Mouse (Mus musculus): Measurements from ENCODE around the gene Rspry1. TPM values are rescaled to one million over a fixed set of nuclear protein-coding genes. Genes with fewer than 3 reads are reported as not detected.

Rspry1 gene
- polyA plus RNA-seq, 1 experiment from 2014 or later = 19.4 TPM

GRCm38 (mm10) chr8:94697956-94698355 is 96.2 kb downstream of the Rspry1 start:
- no peak for DNase-seq (ENCODE audit: low spot score)
- Histone ChIP-seq H3K27me3 (replicated peaks; ENCODE audit: insufficient read depth, low read length) (peaks cover 25% of the 10 kb centered on the region; the same call in 1 of the 2 replicates), H3K9me3 (ENCODE audit: low read length) (no peaks in the 10 kb centered on the region), H3K27ac (ENCODE audit: low read length) (no peak overlapping the region), H3K4me1 (ENCODE audit: insufficient read depth, low read depth, low read length) (peaks cover 10% of the 10 kb centered on the region), H3K36me3 (ENCODE audit: insufficient read depth, low read length) (no peaks in the 10 kb centered on the region), H3K4me3 (ENCODE audit: low read depth, low read length) (no peak overlapping the region), H3K9ac (replicated peaks; ENCODE audit: low read depth) (no peak overlapping the region), H3K4me2 (replicated peaks; ENCODE audit: low read depth, low read length) (no peak overlapping the region)
- TF ChIP-seq EP300 (IDR thresholded peaks at IDR 0.05) = no peak
- TF ChIP-seq CTCF (IDR thresholded peaks at IDR 0.05) = no peak
- no peak for ATAC-seq
- WGBS = 72% methylated on average over 6 of the region's 6 CpGs

GRCm38 (mm10) chr8:94699366-94699765 is 97.6 kb downstream of the Rspry1 start:
- DNase-seq (ENCODE audit: low spot score) (no peak), ATAC-seq (no peak)
- H3K4me3 ChIP-seq (ENCODE audit: low read depth, low read length) = no peak overlapping the region
- no peaks in the 10 kb centered on the region for H3K36me3 ChIP-seq (ENCODE audit: insufficient read depth, low read length)
- 76% methylated on average over 16 of the region's 16 CpGs for WGBS
- no peaks in the 10 kb centered on the region for H3K9me3 ChIP-seq (ENCODE audit: low read length)
- H3K4me2 ChIP-seq (replicated peaks; ENCODE audit: low read depth, low read length) = no peak overlapping the region
- H3K27me3 ChIP-seq (replicated peaks; ENCODE audit: insufficient read depth, low read length) = peaks cover 20% of the 10 kb centered on the region; the same call in 1 of the 2 replicates
- peaks cover 10% of the 10 kb centered on the region for H3K4me1 ChIP-seq (ENCODE audit: insufficient read depth, low read depth, low read length)
- no peak overlapping the region for H3K9ac ChIP-seq (replicated peaks; ENCODE audit: low read depth)
- no peak overlapping the region for H3K27ac ChIP-seq (ENCODE audit: low read length)
- TF ChIP-seq CTCF (IDR thresholded peaks at IDR 0.05) (no peak), EP300 (IDR thresholded peaks at IDR 0.05) (no peak)

GRCm38 (mm10) chr8:94700421-94700935 is 98.7 kb downstream of the Rspry1 start:
- Histone ChIP-seq H3K27me3 (replicated peaks; ENCODE audit: insufficient read depth, low read length) (peaks cover 16% of the 10 kb centered on the region; the same call in 1 of the 2 replicates), H3K4me1 (ENCODE audit: insufficient read depth, low read depth, low read length) (peaks cover 7% of the 10 kb centered on the region), H3K27ac (ENCODE audit: low read length) (no peak overlapping the region), H3K9ac (replicated peaks; ENCODE audit: low read depth) (no peak overlapping the region), H3K4me2 (replicated peaks; ENCODE audit: low read depth, low read length) (no peak overlapping the region), H3K36me3 (ENCODE audit: insufficient read depth, low read length) (no peaks in the 10 kb centered on the region), H3K9me3 (ENCODE audit: low read length) (no peaks in the 10 kb centered on the region), H3K4me3 (ENCODE audit: low read depth, low read length) (no peak overlapping the region)
- ATAC-seq = no peak
- 67% methylated on average over 4 of the region's 4 CpGs for WGBS
- no peak for DNase-seq (ENCODE audit: low spot score)
- TF ChIP-seq CTCF (IDR thresholded peaks at IDR 0.05) = no peak
- no peak for TF ChIP-seq EP300 (IDR thresholded peaks at IDR 0.05)

GRCm38 (mm10) chr8:94702156-94702555 is 100.4 kb downstream of the Rspry1 start:
- Histone ChIP-seq H3K36me3 (ENCODE audit: insufficient read depth, low read length) (no peaks in the 10 kb centered on the region), H3K4me3 (ENCODE audit: low read depth, low read length) (no peak overlapping the region), H3K4me2 (replicated peaks; ENCODE audit: low read depth, low read length) (no peak overlapping the region), H3K9ac (replicated peaks; ENCODE audit: low read depth) (no peak overlapping the region), H3K4me1 (ENCODE audit: insufficient read depth, low read depth, low read length) (peaks cover 2% of the 10 kb centered on the region; the same call in 1 of the 2 replicates), H3K9me3 (ENCODE audit: low read length) (no peaks in the 10 kb centered on the region), H3K27ac (ENCODE audit: low read length) (no peak overlapping the region), H3K27me3 (replicated peaks; ENCODE audit: insufficient read depth, low read length) (0 out of 2 replicates have a peak, but pooled peaks cover 1% of the 10 kb centered on the region)
- WGBS = 67% methylated on average over 3 of the region's 3 CpGs
- no peak for TF ChIP-seq EP300 (IDR thresholded peaks at IDR 0.05)
- TF ChIP-seq CTCF (IDR thresholded peaks at IDR 0.05) = no peak
- ATAC-seq (no peak), DNase-seq (ENCODE audit: low spot score) (no peak)

- TF ChIP-seq EP300 (IDR thresholded peaks at IDR 0.05) (0 out of 2 replicates have a peak, but pooled peaks have one; percentile 25), CTCF (IDR thresholded peaks at IDR 0.05) (peak; percentile 96)
- WGBS = under 1% methylated on average over 35 of the region's 35 CpGs
- peak overlapping the region; percentile 34 for H3K4me3 ChIP-seq (ENCODE audit: low read depth, low read length)
- peak overlapping the region; percentile 50 for H3K4me2 ChIP-seq (replicated peaks; ENCODE audit: low read depth, low read length)
- H3K36me3 ChIP-seq (ENCODE audit: insufficient read depth, low read length) = no peaks in the 10 kb centered on the region
- peaks cover 3% of the 10 kb centered on the region; the same call in 1 of the 2 replicates for H3K4me1 ChIP-seq (ENCODE audit: insufficient read depth, low read depth, low read length)
- 0 out of 2 replicates have a peak overlapping the region, but pooled peaks have one; percentile 0 for H3K9ac ChIP-seq (replicated peaks; ENCODE audit: low read depth)
- H3K9me3 ChIP-seq (ENCODE audit: low read length) = no peaks in the 10 kb centered on the region
- DNase-seq (ENCODE audit: low spot score) (peak; percentile 88), ATAC-seq (peak; percentile 78)
- H3K27me3 ChIP-seq (replicated peaks; ENCODE audit: insufficient read depth, low read length) = no peaks in the 10 kb centered on the region
- H3K27ac ChIP-seq (ENCODE audit: low read length) = peak overlapping the region; percentile 34; the same call in 1 of the 2 replicates
These were observed 101.4 kb downstream of the Rspry1 start for GRCm38 (mm10) chr8:94702844-94703813.
